In genomic region chr9:119156278-119157201, GRCm38 (mm10) we compare ENCODE assay signal across 8 mouse cellular contexts. TPM values are rescaled to one million over a fixed set of nuclear protein-coding genes. Genes with fewer than 3 reads are reported as not detected.
DNase-seq lines count a peak whose midpoint lies in the region; ATAC-seq and TF ChIP-seq lines count a peak whose summit lies in the region.

Gene Acaa1b, minus strand, starts transcription at chr9:119157093.

- no peak within 1 kb of the TSS for H3K27ac ChIP-seq in heart, embryonic 12.5 days (ENCODE audit: poor library complexity, severe bottlenecking)
- H3K27ac ChIP-seq in kidney, embryonic 16.5 days (ENCODE audit: low read length): peak within 1 kb of the TSS; percentile 11; the same call in 1 of the 2 replicates
- H3K27ac ChIP-seq in liver, embryonic 11.5 days (ENCODE audit: low read depth, low read length): no peak within 1 kb of the TSS
- no peak within 1 kb of the TSS for H3K27ac ChIP-seq in stomach, postnatal 0 days (replicated peaks)

- peak; percentile 82 for TF ChIP-seq CTCF in stomach, postnatal 0 days (IDR thresholded peaks at IDR 0.05; ENCODE audit: low read depth)

- under 1% methylated on average over 65 of the region's 65 CpGs for WGBS in heart, embryonic 12.5 days
- under 1% methylated on average over 65 of the region's 65 CpGs for WGBS in kidney, embryonic 16.5 days
- 2% methylated on average over 65 of the region's 65 CpGs for WGBS in liver, embryonic 11.5 days
- WGBS in stomach, postnatal 0 days: under 1% methylated on average over 63 of the region's 65 CpGs

- no peaks in the 10 kb centered on the region; the same call in 1 of the 2 replicates for H3K4me1 ChIP-seq in heart, embryonic 12.5 days (replicated peaks)
- H3K4me1 ChIP-seq in kidney, embryonic 16.5 days (ENCODE audit: insufficient read depth, low read length): 0 out of 2 replicates have a peak, but pooled peaks cover 3% of the 10 kb centered on the region
- no peaks in the 10 kb centered on the region for H3K4me1 ChIP-seq in liver, embryonic 11.5 days (replicated peaks; ENCODE audit: control insufficient read depth, insufficient read depth, low read length)
- no peaks in the 10 kb centered on the region for H3K4me1 ChIP-seq in stomach, postnatal 0 days (replicated peaks; ENCODE audit: control insufficient read depth, insufficient read depth)

- peak within 1 kb of the TSS; percentile 88 for H3K4me2 ChIP-seq in heart, embryonic 12.5 days
- peak within 1 kb of the TSS; percentile 63 for H3K4me2 ChIP-seq in kidney, embryonic 16.5 days (replicated peaks; ENCODE audit: low read depth, low read length)
- peak within 1 kb of the TSS; percentile 66 for H3K4me2 ChIP-seq in liver, embryonic 11.5 days
- H3K4me2 ChIP-seq in stomach, postnatal 0 days (replicated peaks; ENCODE audit: low read depth): peak within 1 kb of the TSS; percentile 54

- H3K27me3 ChIP-seq in heart, embryonic 12.5 days (replicated peaks): peaks cover 39% of the 10 kb centered on the region
- H3K27me3 ChIP-seq in kidney, embryonic 16.5 days (ENCODE audit: insufficient read depth, low read length): peaks cover 2% of the 10 kb centered on the region; the same call in 1 of the 2 replicates
- peaks cover 22% of the 10 kb centered on the region for H3K27me3 ChIP-seq in liver, embryonic 11.5 days (replicated peaks; ENCODE audit: control insufficient read depth, insufficient read depth, low read length)
- H3K27me3 ChIP-seq in stomach, postnatal 0 days (ENCODE audit: control insufficient read depth, insufficient read depth, low read length): no peaks in the 10 kb centered on the region

- peak within 1 kb of the TSS; percentile 59; the same call in 1 of the 2 replicates for H3K9ac ChIP-seq in heart, embryonic 12.5 days
- H3K9ac ChIP-seq in kidney, embryonic 16.5 days (replicated peaks; ENCODE audit: low read length): peak within 1 kb of the TSS; percentile 60
- H3K9ac ChIP-seq in liver, embryonic 11.5 days (ENCODE audit: low read depth, low read length): no peak within 1 kb of the TSS
- H3K9ac ChIP-seq in stomach, postnatal 0 days (ENCODE audit: low read length): 0 out of 2 replicates have a peak within 1 kb of the TSS, but pooled peaks have one; percentile 18

- peak; percentile 78 for ATAC-seq in heart, embryonic 12.5 days (ENCODE audit: insufficient number of reproducible peaks, low FRiP score)
- ATAC-seq in kidney, embryonic 16.5 days (ENCODE audit: low FRiP score, low TSS enrichment): peak; percentile 90
- peak; percentile 72 for ATAC-seq in liver, embryonic 11.5 days (replicated peaks; ENCODE audit: low FRiP score)
- ATAC-seq in stomach, postnatal 0 days (ENCODE audit: low FRiP score, low TSS enrichment): peak; percentile 74

- no peaks in the 10 kb centered on the region for H3K36me3 ChIP-seq in heart, embryonic 12.5 days
- no peaks in the 10 kb centered on the region for H3K36me3 ChIP-seq in kidney, embryonic 16.5 days (ENCODE audit: insufficient read depth, low read length)
- no peaks in the 10 kb centered on the region for H3K36me3 ChIP-seq in liver, embryonic 11.5 days (ENCODE audit: control insufficient read depth, insufficient read depth, low read length)
- no peaks in the 10 kb centered on the region for H3K36me3 ChIP-seq in stomach, postnatal 0 days (ENCODE audit: control insufficient read depth, insufficient read depth, low read length)

- H3K4me3 ChIP-seq in heart, embryonic 12.5 days: peak within 1 kb of the TSS; percentile 56
- H3K4me3 ChIP-seq in kidney, embryonic 16.5 days (ENCODE audit: low read length): peak within 1 kb of the TSS; percentile 54
- H3K4me3 ChIP-seq in liver, embryonic 11.5 days (ENCODE audit: low read depth, low read length): peak within 1 kb of the TSS; percentile 44
- peak within 1 kb of the TSS; percentile 38 for H3K4me3 ChIP-seq in stomach, postnatal 0 days (ENCODE audit: low read depth, low read length)

- DNase-seq in B cell, adult 2 months: peak; percentile 32 to 44
- peak; percentile 26 for DNase-seq in brain, embryonic 18.5 days (ENCODE audit: low read depth, low spot score)
- peak; percentile 43 for DNase-seq in fibroblast of lung, adult 2 months (ENCODE audit: low read depth)
- DNase-seq in liver, embryonic 11.5 days (ENCODE audit: low spot score): peak; percentile 68
- peak; percentile 11 to 16 for DNase-seq in natural killer cell, adult 2 months (ENCODE audit: low spot score in 2 of 2)
- peak; percentile 88 for DNase-seq in stomach, postnatal 0 days (ENCODE audit: low spot score)

- no peaks in the 10 kb centered on the region for H3K9me3 ChIP-seq in heart, embryonic 12.5 days (replicated peaks)
- no peaks in the 10 kb centered on the region for H3K9me3 ChIP-seq in kidney, embryonic 16.5 days (ENCODE audit: low read length)
- H3K9me3 ChIP-seq in liver, embryonic 11.5 days (ENCODE audit: control insufficient read depth, low read length): no peaks in the 10 kb centered on the region
- H3K9me3 ChIP-seq in stomach, postnatal 0 days (ENCODE audit: control insufficient read depth, low read length): no peaks in the 10 kb centered on the region

- TF ChIP-seq EP300 in stomach, postnatal 0 days (optimal IDR thresholded peaks at IDR 0.05): no peak

RNA-seq across cellular contexts. Expression of gene Acaa1b, which starts in this region (rescaled TPM):
- polyA plus RNA-seq in heart, embryonic 12.5 days (2016; fragmentation: Nextera tagmentation; extraction: Ambion mirVana): 0.35 and 0.78 TPM in 2 replicates
- polyA plus RNA-seq in kidney, embryonic 16.5 days (2015; fragmentation: Nextera tagmentation; extraction: Ambion mirVana): 44.0 and 52.4 TPM in 2 replicates
- polyA plus RNA-seq in liver, embryonic 11.5 days (2014; fragmentation: Nextera tagmentation; extraction: Ambion mirVana): 0.34 and 0.63 TPM in 2 replicates
- polyA plus RNA-seq in stomach, postnatal 0 days (2015; fragmentation: Nextera tagmentation; extraction: Ambion mirVana): 10.7 and 11.2 TPM in 2 replicates

Comparison
In these comparisons a context has a peak if more than half of its experiments do, and no peak if none do; other contexts are left out.
1. Peak in ATAC-seq, H3K4me3 ChIP-seq, H3K9ac ChIP-seq and H3K4me2 ChIP-seq in heart, embryonic 12.5 days; RNA of the gene not detected or under 1 TPM.
2. Peak in DNase-seq, ATAC-seq, H3K4me3 ChIP-seq and H3K4me2 ChIP-seq in liver, embryonic 11.5 days; RNA of the gene not detected or under 1 TPM.
3. DNase-seq: peak in every context shown above with its lines; median percentile 88 in stomach, postnatal 0 days; 68 in liver, embryonic 11.5 days; 43 in fibroblast of lung, adult 2 months; 38 in B cell, adult 2 months; 26 in brain, embryonic 18.5 days; 14 in natural killer cell, adult 2 months.